Mouse (Mus musculus) left cerebral cortex, adult 18-20 months (tissue): ENCODE data around the gene Cox15. TPM values are rescaled to one million over a fixed set of nuclear protein-coding genes. Genes with fewer than 3 reads are reported as not detected.

Experiments used
- DNase-seq, 2 experiments: peaks; one replicate each; pipeline ENCODE4 v3.0.0; 2021 to 2022; ENCODE audit warnings: low spot score in 2 of 2, mixed read lengths in 1 of 2
- total RNA-seq, 2 experiments: library from RNA; stranded (reverse); gene quantifications; 2 replicates each; pipeline ENCODE4 v1.2.3; 2021

The Cox15 gene
- total RNA-seq, 2 experiments from 2014 or later, result 14.9 to 17.8 TPM

GRCm38 (mm10) chr19:43762410-43762809 is 9.6 kb upstream of the Cox15 start:
- DNase-seq, result no peak

GRCm38 (mm10) chr19:43761543-43762256 is 8.9 kb upstream of the Cox15 start:
- no peak for DNase-seq

DNA sequence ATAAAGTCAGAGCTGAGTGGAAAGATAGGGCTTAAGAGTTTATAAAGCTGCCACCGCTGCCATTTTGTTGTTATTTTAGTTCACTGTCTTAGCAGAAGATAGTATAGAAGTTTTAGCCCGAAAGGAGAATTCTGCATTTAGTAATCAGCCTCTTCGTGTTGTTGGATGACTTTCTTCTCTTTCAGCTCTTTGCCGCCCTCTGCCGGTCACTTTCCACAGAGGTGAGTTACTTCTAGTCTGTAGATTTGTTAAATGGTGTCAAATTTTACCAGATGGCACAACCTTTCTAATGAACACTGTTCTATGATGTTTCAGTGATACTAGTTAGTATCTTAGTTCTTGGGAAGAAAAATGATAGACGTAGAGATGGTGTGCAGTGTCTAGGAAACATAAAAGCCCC is 7.7 kb upstream of the Cox15 start:
- DNase-seq, result peak; percentile 62 to 83

GRCm38 (mm10) chr19:43754872-43755271 is 2.1 kb upstream of the Cox15 start:
- no peak for DNase-seq

DNA sequence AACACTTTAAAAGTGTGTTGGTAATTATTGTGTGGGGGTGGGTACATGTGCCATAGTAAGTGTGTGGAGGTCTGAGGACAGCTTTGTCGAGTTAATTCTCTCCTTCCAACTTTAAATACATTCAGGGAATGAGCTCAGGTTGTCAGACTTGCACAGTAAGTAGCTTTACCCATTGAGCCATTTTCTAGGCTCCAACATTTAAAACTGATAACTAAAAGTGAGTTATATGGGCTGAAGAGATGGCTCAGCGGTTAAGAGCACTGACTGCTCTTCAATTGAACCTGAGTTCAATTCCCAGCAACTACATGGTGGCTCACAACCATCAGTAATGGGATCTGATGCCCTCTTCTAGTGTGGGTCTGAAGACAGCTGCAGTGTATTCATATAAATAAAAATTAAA is 1.4 kb upstream of the Cox15 start:
- no peak for DNase-seq

- DNase-seq, result peak; percentile 85 to 86
Observed at GRCm38 (mm10) chr19:43753226-43753835, 531 bp upstream of the Cox15 start.

DNA sequence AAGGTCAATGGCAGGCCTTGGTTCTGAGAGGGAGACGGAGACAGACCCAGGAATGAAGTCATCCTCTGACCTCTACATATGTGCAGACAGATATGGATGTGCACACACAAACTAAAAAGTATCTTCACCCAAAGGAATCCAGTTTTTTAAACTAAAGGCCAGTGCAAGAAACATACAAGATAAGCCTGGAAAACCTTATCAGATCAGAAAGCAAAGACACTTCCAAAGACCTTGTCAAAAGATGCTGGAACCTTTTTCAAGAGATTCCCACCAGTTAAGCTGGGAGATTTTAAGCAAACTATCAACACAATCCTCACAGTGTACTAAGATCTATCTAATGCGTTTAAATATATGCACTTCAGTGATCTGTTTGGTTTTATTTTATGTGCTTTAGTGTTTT is 2.8 kb downstream of the Cox15 start:
- DNase-seq, result no peak

DNA sequence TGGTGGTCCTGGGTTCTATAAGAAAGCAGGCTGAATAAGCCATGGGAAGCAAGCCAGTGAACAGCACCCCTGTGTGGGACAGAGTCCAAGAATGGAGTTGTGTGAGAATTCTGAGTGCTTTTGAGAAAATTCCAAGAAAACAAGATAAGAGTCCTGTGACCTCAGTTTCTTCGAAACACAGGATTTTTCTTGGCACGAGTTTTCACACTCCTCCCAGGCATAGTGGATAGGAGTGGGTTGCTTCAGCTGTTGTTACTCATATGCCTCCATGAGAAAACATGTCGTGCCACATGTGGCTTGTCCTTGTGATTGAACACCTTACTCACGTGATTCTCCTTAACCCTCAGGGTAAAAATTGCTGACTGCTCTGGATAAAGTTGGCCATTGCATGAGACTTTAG is 4.9 kb downstream of the Cox15 start:
- DNase-seq, result no peak

DNA sequence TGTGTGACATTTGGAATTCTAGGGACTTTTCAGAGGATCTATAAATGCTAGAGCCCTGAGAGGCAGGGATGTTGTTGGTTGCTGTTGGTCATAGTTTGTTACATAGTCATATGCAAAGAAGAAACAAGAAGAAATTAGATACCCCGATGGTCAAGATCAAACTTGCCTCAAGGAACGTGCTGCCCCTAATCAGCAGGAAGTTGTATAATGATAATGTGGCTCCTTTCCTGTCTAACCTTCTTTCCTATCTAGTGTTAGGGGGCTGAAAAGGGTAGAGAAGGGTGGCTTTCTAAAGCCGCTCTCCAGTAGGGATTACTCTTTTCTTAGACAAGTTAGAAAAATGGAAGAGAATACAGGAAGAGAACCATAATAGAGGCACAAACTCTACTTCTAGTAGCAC is 7.1 kb downstream of the Cox15 start:
- no peak for DNase-seq

DNA sequence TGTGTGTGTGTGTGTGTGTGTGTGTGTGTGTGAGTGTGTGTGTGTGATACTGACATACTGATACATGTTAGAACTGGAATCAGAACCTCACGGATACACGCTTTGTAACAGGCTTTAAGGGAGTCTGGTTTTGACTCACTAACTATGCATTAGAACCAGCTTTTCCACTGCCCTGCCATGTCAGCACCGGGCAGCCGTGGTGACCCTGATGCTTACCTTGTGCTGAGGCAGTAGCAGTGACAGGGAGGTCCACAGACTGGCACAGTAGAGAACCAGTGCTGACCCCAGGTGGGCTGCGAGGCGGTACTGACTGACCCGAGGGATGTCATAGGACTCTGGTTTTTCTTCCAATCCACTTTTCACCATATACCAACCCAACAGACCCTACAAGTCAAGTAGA is 9.4 kb downstream of the Cox15 start:
- DNase-seq, result no peak

DNA sequence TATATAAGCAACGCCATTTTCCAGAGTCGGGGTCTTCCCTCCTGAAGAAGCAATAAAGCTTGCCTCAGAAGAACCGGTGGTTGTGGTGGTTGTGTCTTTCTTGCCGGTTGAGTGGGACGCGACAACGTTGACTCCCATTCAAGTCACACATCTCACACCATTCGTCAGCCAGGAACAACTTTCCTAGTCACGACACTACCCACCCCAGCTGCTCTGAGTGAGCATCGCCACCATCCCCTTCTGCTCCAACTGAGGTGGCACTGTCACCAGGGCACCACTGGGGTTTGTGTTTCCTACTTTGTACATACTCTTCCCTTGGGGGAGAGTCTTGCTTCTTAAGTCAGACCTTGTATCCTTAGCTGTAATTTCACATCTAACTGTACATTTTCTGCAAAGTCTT is 14.4 kb downstream of the Cox15 start:
- no peak for DNase-seq

DNA sequence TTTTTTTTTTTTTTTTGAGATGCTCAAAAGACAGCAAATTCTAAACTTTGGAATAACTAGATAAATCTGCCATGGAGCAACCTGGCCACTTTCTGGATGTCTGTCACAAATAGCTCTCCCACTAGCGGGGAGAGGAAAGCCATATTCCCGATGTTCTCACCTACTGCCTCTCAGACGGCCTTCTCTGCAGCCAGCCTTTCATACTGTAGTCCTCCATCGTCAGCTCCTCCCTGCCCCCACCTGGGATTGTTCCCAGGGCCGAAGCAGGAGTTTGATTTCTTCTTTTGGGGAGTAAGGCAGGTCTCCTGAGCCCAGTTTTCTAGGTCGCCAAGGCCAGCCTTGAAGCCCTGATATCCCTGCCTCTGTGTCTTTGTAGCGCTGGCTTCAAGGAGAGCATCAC is 21.6 kb downstream of the Cox15 start:
- no peak for DNase-seq

GRCm38 (mm10) chr19:43730037-43730428 is 22.8 kb downstream of the Cox15 start:
- DNase-seq, result no peak

DNA sequence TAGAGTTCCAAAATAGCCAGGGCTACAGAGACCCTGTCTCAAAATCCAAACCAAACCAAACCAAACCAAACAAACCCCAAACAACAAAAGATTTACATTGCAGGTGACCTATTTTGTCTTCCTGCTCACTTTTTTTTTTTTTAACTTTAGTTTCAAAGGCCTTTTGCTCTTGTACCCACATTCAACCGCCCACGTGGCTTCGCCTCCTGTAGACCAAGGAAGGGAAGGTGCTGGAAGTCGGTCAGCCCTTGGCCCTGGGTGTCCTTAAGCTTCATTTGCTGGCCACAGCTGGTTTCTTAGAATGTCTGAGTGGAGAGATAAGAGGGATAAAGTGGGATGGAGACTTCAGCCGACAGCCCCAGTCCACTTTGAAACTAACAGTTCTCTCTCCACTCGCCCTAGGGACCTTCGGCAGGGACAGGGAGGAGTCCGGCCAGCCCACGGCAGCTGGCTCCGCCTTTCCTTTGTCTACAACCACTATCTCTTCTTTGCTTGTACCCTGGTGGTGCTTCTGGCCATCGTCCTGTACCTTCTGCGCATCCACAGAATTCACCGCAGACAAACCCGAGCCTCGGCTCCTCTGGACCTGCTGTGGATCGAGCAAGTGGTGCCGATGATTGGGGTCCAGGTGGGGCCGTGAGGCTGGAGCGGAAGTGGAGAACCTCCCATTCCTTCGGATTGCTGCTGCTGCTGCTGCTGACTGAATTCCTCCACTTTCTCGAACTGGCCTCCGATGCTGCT is 23.3 kb downstream of the Cox15 start:
- DNase-seq, result no peak

GRCm38 (mm10) chr19:43726510-43727146 is 26.2 kb downstream of the Cox15 start:
- no peak for DNase-seq

DNA sequence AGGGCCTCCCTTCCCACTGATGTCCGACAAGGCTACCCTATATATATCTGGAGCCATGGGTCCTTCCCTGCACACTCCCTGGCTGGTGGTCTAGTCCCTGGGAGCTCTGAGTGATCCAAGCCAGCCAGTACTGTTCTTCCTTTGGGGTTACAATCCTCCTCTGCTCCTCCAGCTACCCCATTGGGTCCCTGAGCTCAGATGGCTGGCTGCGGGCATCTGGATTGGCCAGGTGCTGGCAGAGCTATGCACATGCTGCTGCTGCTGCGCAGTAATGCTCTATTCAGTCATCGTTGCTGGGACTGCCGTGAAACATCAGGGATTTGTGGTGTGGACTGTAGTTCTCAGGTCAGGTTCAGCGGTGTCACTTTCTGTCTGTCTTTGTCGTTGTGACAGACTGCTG is 28.0 kb downstream of the Cox15 start:
- no peak for DNase-seq

GRCm38 (mm10) chr19:43724194-43724593 is 28.6 kb downstream of the Cox15 start:
- DNase-seq, result no peak

DNA sequence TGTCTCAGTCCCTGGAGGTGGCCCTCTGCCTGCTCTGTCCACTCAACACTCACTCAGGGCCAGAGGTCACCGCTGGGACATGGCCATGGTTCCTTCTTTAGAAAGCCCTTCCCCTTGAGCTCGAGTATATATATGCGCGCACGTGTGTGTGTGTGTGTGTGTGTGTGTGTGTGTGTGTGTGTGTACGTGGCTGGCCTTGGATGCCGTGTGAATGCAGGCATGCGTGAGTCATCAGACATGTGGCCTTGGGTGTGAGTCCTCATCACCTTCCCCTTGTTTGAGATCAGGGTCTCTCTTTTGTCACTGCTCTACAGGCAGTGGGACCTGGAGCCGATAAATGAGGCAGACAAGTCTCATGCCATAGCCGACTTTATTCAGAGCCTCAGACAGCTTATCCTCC is 29.3 kb downstream of the Cox15 start:
- no peak for DNase-seq

GRCm38 (mm10) chr19:43722891-43723290 is 29.9 kb downstream of the Cox15 start:
- no peak for DNase-seq

DNA sequence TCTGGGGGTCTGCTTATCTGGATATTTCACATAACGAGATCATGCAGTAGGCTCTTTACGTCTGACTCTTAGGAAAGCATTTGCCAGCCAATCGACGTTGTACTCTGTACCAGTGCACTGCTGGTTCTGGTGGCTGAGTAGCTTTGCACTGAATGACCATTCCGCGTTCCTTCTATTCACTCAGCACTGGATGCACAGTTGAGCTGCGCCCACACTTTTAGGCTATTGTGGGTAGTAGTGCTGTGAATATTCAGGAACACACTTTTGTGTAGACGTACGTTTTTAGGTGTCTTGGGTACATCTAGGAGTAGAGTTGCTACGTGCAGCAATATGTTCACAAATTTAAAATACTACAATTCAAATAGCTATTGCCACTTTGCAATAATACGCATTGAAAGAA is 32.7 kb downstream of the Cox15 start:
- no peak for DNase-seq

GRCm38 (mm10) chr19:43711971-43712370 is 40.8 kb downstream of the Cox15 start:
- no peak for DNase-seq
